Mouse (Mus musculus) hindbrain, embryonic 12.5 days (tissue): ENCODE measurements at regions not wholly inside any gene's neighbourhood (a gene's known extent, or its start where the extent isn't known, plus 50 kb on each side); places are given as distances from the start of the nearest gene placed in this dataset.

Experiments
- ATAC-seq: fragments of 200-750 bp; cut with Nextera tagmentation; 2 replicates; pipeline ENCODE4 v1.8.0; 2017; ENCODE audit warnings: moderate TSS enrichment; ENCODE audit not compliant: low FRiP score
- H3K27ac ChIP-seq: fragments of 300-500 bp; sonication (generic); 2 replicates; pipeline ENCODE4 v1.5.1; 2016; ENCODE audit warnings: mild to moderate bottlenecking
- H3K27me3 ChIP-seq: fragments of 300-500 bp; sonication (generic); 2 replicates; pipeline ENCODE4 v1.6.1; 2016; ENCODE audit warnings: mild to moderate bottlenecking
- H3K36me3 ChIP-seq: fragments of 300-500 bp; sonication (generic); 2 replicates; pipeline ENCODE4 v1.6.1; 2016; ENCODE audit warnings: mild to moderate bottlenecking
- H3K4me1 ChIP-seq: fragments of 300-500 bp; sonication (generic); 2 replicates; pipeline ENCODE4 v1.6.1; 2016
- H3K4me2 ChIP-seq: fragments of 300-500 bp; sonication (generic); replicated peaks from 2 replicates; pipeline ENCODE4 v1.6.1; 2016; ENCODE audit warnings: mild to moderate bottlenecking
- H3K4me3 ChIP-seq: fragments of 300-500 bp; sonication (generic); 2 replicates; pipeline ENCODE4 v1.5.1; 2016; ENCODE audit warnings: mild to moderate bottlenecking
- H3K9ac ChIP-seq: fragments of 300-500 bp; sonication (generic); 2 replicates; pipeline ENCODE4 v1.6.1; 2016; ENCODE audit warnings: mild to moderate bottlenecking, moderate library complexity
- H3K9me3 ChIP-seq: fragments of 300-500 bp; sonication (generic); replicated peaks from 2 replicates; pipeline ENCODE4 v1.6.1; 2016; ENCODE audit warnings: mild to moderate bottlenecking
- WGBS: fragments of 180-500 bp; shearing (Covaris S2); methylation state at CpG from one replicate; pipeline ENCODE4 v1.1.7; 2016; 5-methylcytosine and 5-hydroxymethylcytosine counted together

DNA sequence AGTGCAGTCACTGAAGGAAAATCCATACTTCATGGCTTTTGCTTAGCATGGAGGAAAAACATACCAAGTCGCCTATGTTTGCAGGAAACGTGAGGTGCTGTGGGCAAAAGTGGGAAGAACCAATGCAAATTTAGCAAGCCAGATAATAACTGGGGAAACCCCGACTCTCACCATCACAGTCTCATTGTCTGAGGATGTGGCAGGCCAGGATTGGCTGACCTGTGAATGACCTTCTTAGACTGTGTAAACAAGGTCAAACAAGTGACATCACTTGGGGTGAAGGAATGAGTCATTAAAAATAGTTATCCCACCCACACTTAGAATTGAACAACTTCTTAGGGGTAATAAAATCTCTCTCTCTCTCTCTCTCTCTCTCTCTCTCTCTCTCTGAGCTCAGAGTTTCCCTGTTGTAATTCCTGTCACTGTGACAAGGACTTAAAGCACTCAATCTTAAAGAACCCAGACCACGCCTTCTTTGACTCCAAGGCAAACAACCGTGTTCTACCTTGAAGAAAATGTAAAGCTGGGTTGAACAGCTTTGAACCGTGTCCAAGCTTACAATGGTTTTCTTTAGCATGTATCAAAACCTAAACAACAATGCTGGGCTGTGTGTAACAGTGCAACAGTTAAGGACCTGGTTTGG, 142.0 kb downstream of the Sp3 start:
- no peak overlapping the region for H3K9ac ChIP-seq
- no peak overlapping the region for H3K27ac ChIP-seq
- H3K9me3 ChIP-seq, result no peaks in the 10 kb centered on the region
- H3K27me3 ChIP-seq, result no peaks in the 10 kb centered on the region
- H3K36me3 ChIP-seq, result no peaks in the 10 kb centered on the region
- H3K4me2 ChIP-seq, result no peak overlapping the region
- no peak for ATAC-seq
- 62% methylated on average over 6 of the region's 6 CpGs for WGBS
- H3K4me1 ChIP-seq, result no peaks in the 10 kb centered on the region
- H3K4me3 ChIP-seq, result no peak overlapping the region

DNA sequence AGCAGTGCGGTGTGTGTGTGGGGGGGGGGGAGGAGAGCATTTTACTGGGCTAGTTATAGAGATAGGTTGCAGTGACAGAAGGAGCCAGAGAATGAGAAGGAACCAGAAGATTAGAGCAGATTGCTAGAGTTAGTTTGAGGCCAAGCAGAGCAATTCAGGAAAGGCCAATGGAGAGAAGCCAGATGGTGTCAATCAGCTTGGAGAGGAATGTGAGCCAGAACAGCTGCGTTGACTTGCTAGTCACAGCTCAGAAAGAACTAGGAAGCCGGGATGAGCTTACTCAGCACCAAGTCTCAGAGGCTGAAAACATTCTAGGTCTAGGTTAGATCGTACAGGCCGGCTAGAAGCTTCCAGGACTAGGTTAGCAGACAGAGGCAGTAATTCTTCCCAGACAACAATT, 140.6 kb downstream of the Sp3 start:
- no peak overlapping the region for H3K4me3 ChIP-seq
- ATAC-seq, result no peak
- H3K27ac ChIP-seq, result no peak overlapping the region
- WGBS, result 87% methylated on average over 5 of the region's 5 CpGs
- H3K27me3 ChIP-seq, result no peaks in the 10 kb centered on the region
- no peaks in the 10 kb centered on the region for H3K4me1 ChIP-seq
- no peak overlapping the region for H3K4me2 ChIP-seq
- no peak overlapping the region for H3K9ac ChIP-seq
- H3K9me3 ChIP-seq, result no peaks in the 10 kb centered on the region
- no peaks in the 10 kb centered on the region for H3K36me3 ChIP-seq

GRCm38 (mm10) chr2:72841367-72841766, 138.9 kb downstream of the Sp3 start:
- Histone ChIP-seq H3K9ac (no peak overlapping the region), H3K9me3 (no peaks in the 10 kb centered on the region), H3K27ac (no peak overlapping the region), H3K4me2 (no peak overlapping the region), H3K4me1 (no peaks in the 10 kb centered on the region), H3K4me3 (no peak overlapping the region), H3K27me3 (no peaks in the 10 kb centered on the region), H3K36me3 (no peaks in the 10 kb centered on the region)
- no peak for ATAC-seq
- WGBS, result 79% methylated on average over 5 of the region's 5 CpGs

GRCm38 (mm10) chr2:72843610-72844009, 136.6 kb downstream of the Sp3 start:
- H3K4me2 ChIP-seq, result no peak overlapping the region
- 71% methylated on average over 2 of the region's 2 CpGs for WGBS
- H3K9ac ChIP-seq, result no peak overlapping the region
- no peak for ATAC-seq
- H3K4me3 ChIP-seq, result no peak overlapping the region
- H3K9me3 ChIP-seq, result no peaks in the 10 kb centered on the region
- H3K4me1 ChIP-seq, result no peaks in the 10 kb centered on the region
- no peaks in the 10 kb centered on the region for H3K27me3 ChIP-seq
- H3K27ac ChIP-seq, result no peak overlapping the region
- H3K36me3 ChIP-seq, result no peaks in the 10 kb centered on the region

GRCm38 (mm10) chr2:72849441-72850192, 130.6 kb downstream of the Sp3 start:
- WGBS, result 44% methylated on average over 12 of the region's 12 CpGs
- H3K36me3 ChIP-seq, result no peaks in the 10 kb centered on the region
- H3K9me3 ChIP-seq, result no peaks in the 10 kb centered on the region
- H3K27ac ChIP-seq, result no peak overlapping the region
- no peak overlapping the region for H3K4me3 ChIP-seq
- H3K4me1 ChIP-seq, result peaks cover 6% of the 10 kb centered on the region
- no peaks in the 10 kb centered on the region for H3K27me3 ChIP-seq
- no peak overlapping the region for H3K9ac ChIP-seq
- H3K4me2 ChIP-seq, result 0 out of 2 replicates have a peak overlapping the region, but pooled peaks have one; percentile 13
- ATAC-seq, result no peak

DNA sequence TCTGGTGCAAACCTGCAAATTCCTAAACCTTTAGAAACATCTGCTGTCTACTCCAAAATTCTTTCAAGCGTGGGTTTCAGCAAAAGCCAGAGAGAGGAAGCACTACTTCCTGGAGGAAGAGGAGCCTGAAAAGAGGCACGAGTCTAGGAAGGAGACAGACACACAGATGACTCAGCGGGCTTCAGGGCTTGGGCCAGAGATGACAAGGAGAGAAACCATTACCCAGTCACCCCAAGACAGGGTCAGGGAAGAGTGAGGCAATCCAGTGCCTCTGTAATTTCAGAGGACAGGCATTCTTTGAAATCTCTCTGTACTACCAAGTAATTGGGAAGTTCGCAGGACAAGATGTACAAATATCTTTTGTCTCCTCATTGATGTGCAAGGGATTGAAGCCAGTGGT, 127.7 kb downstream of the Sp3 start:
- WGBS, result 82% methylated on average over 4 of the region's 4 CpGs
- ATAC-seq, result no peak
- Histone ChIP-seq H3K9ac (no peak overlapping the region), H3K4me2 (no peak overlapping the region), H3K4me1 (peaks cover 11% of the 10 kb centered on the region), H3K36me3 (no peaks in the 10 kb centered on the region), H3K4me3 (no peak overlapping the region), H3K27me3 (no peaks in the 10 kb centered on the region), H3K9me3 (no peaks in the 10 kb centered on the region), H3K27ac (no peak overlapping the region)

DNA sequence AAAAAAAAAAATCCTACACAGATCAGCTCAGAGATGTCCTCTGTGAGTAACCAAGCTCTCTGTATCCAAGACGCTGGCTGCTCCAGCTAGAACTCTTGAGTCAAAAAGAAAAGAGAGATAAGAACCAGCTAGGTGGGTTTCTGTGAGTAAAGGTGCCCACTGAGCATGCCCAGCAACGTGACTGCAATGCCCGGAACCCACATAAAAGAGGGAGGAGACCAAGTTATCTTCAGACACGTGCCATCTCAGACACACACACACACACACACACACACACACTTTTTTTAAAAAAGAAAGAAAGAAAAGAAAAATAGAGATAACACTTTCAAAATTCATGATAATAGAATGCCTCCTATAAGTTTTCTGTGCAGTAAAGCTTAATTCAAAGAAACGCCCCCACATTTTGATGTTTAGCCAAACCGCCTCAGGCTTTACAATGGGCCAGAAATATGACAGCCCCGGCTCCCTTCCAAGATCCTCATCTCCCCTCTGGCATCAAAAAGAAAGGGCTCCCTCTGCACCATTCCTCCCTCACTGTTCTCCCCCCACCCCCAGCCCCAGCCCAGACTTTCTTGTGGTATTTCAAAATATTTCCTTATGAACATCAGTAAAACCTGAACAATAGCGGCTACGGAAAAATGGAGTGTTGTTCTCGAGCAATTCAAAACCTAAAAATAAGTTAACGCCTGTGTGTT, 124.8 kb downstream of the Sp3 start:
- WGBS, result 88% methylated on average over 11 of the region's 11 CpGs
- H3K36me3 ChIP-seq, result no peaks in the 10 kb centered on the region
- H3K4me1 ChIP-seq, result peaks cover 5% of the 10 kb centered on the region; the same call in 1 of the 2 replicates
- no peak for ATAC-seq
- H3K9ac ChIP-seq, result no peak overlapping the region
- no peaks in the 10 kb centered on the region for H3K9me3 ChIP-seq
- no peak overlapping the region for H3K27ac ChIP-seq
- H3K27me3 ChIP-seq, result no peaks in the 10 kb centered on the region
- H3K4me3 ChIP-seq, result no peak overlapping the region
- H3K4me2 ChIP-seq, result no peak overlapping the region

DNA sequence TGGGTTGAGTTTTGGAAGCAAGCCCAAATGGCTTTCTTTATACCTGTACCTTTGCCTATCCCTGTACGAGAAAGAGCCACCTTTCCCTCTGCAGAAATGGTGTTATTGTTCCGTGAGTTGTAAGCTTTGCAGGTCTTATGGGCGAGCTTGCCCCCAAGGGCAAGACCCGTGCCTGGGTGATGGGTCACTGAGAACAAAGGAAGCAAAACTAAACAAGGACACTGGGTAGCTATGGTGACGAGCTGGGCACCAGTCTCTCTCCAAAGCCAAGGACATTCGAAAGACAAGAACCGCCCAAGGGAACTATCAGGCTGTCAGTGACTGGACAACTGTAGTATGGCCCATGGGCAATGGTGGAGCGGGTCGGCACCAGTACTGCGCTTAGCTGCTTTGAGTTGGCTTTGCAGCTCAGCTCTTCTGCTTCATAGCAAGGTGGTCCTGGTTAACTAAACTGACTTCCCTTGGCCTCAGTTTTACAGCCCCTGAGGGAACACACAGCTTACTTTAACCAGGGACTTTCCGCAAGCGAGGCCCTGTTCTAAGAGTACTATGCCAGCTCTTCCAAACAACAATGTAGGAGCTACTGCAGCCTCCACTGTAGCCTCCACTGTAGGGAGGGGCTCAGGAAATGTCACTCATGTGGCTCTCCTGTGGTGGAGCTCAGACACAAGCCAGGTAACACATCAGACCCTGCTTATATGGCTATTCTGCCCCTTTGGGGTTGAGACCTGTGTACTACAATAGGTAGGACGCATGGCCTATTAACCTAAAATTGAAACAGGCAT, 124.1 kb downstream of the Sp3 start:
- WGBS, result 75% methylated on average over 13 of the region's 13 CpGs
- Histone ChIP-seq H3K27me3 (no peaks in the 10 kb centered on the region), H3K9me3 (no peaks in the 10 kb centered on the region), H3K4me3 (no peak overlapping the region), H3K4me2 (no peak overlapping the region), H3K9ac (no peak overlapping the region), H3K4me1 (peaks cover 5% of the 10 kb centered on the region; the same call in 1 of the 2 replicates), H3K27ac (no peak overlapping the region), H3K36me3 (no peaks in the 10 kb centered on the region)
- ATAC-seq, result no peak

- H3K4me2 ChIP-seq, result no peak overlapping the region
- no peak overlapping the region for H3K27ac ChIP-seq
- 97% methylated on average over 5 of the region's 5 CpGs for WGBS
- H3K4me1 ChIP-seq, result peaks cover 5% of the 10 kb centered on the region; the same call in 1 of the 2 replicates
- no peak for ATAC-seq
- no peak overlapping the region for H3K9ac ChIP-seq
- H3K36me3 ChIP-seq, result no peaks in the 10 kb centered on the region
- no peaks in the 10 kb centered on the region for H3K27me3 ChIP-seq
- H3K4me3 ChIP-seq, result no peak overlapping the region
- H3K9me3 ChIP-seq, result no peaks in the 10 kb centered on the region
Observed at GRCm38 (mm10) chr2:72857377-72857776, 122.9 kb downstream of the Sp3 start.

DNA sequence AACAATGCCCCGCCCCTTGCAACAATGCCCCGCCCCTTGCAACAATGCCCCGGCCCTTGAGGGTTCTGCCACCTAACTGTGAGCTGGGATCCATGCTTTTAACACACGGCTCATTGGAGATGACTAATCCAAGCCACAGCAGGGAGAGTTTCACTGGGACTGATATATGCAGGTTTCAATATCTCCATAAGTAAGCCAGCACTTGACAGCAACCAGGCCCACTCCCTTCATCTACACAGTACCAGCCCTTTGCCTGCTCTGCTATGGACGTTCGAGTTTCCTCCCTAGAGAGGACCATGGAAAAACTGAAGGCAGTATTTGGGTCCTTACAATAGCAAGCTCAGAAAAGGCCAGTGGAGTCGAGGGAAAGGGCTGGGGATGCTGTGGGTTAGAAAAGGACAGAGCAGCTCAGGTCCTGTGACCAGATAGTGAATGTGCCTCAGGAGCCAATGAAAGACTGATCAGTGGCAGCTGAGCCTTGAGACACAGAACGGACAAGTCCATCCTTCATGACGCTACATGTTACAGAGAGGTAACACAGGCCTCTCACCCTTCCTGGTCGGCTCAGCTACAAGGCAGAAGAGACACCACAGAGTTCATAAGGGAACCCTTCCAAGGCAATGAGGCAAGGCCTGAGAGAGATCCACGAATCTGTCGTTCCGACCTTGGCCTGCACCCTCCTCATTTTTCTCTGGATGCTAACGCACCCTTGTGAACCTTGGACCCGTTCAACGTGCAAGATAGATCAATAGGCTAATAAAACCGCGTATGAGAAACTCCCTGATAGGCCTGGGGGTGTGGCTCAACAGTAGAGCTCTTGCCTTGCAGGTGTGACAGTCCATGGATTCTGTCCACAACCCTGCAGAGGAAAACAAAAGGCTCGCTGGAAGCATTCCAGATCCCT, 114.5 kb downstream of the Sp3 start:
- Histone ChIP-seq H3K27ac (no peak overlapping the region), H3K4me3 (no peak overlapping the region), H3K36me3 (no peaks in the 10 kb centered on the region), H3K27me3 (no peaks in the 10 kb centered on the region), H3K4me1 (peaks cover 5% of the 10 kb centered on the region; the same call in 1 of the 2 replicates), H3K9ac (no peak overlapping the region), H3K9me3 (no peaks in the 10 kb centered on the region), H3K4me2 (no peak overlapping the region)
- ATAC-seq, result no peak
- WGBS, result 61% methylated on average over 19 of the region's 19 CpGs

DNA sequence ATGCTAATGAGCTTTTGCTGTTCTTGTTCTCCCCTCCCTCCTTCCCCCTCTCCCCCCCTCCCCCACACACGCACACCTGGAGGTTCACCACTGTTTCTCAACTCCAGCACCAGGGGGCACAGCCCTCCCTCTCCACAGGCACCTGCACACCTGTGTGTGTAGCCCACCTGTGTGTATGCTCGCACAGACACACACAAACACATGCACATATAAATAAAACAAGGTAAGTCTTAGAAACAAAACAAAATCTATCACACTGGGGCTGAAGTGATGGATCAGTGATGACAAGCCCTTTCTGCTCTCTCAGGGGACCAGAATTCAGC, 113.9 kb downstream of the Sp3 start:
- ATAC-seq, result no peak

More for the DNA sequence above, 113.9 kb downstream of the Sp3 start:
- no peak overlapping the region for H3K4me2 ChIP-seq
- peaks cover 5% of the 10 kb centered on the region; the same call in 1 of the 2 replicates for H3K4me1 ChIP-seq
- no peaks in the 10 kb centered on the region for H3K9me3 ChIP-seq
- no peak overlapping the region for H3K9ac ChIP-seq
- H3K36me3 ChIP-seq, result no peaks in the 10 kb centered on the region
- WGBS, result 61% methylated on average over 2 of the region's 2 CpGs
- H3K4me3 ChIP-seq, result no peak overlapping the region
- no peaks in the 10 kb centered on the region for H3K27me3 ChIP-seq
- no peak overlapping the region for H3K27ac ChIP-seq
